In genomic region chr8:106733703-106734102, GRCm38 (mm10) we compare ENCODE assay signal across 19 mouse cellular contexts. TPM values are rescaled to one million over a fixed set of nuclear protein-coding genes. Genes with fewer than 3 reads are reported as not detected.
DNase-seq lines count a peak whose midpoint lies in the region; ATAC-seq and TF ChIP-seq lines count a peak whose summit lies in the region.
"Had no signal": no experiment of that assay in that cellular context is flagged by ENCODE, and none has a peak within 500 bp of the region (broad histone marks: within the 10 kb centered on the region; RNA-seq: fewer than 3 reads in every experiment).

No protein-coding gene starts in this region.

- H3K4me2 ChIP-seq in lung, embryonic 14.5 days, result no peak overlapping the region
- no peak overlapping the region; the same call in 1 of the 2 replicates for H3K4me2 ChIP-seq in heart, embryonic 16.5 days (ENCODE audit: low read depth, low read length)
- H3K4me2 ChIP-seq: embryonic facial prominence, embryonic 13.5 days; hindbrain, embryonic 15.5 days; kidney, embryonic 15.5 days; liver, embryonic 15.5 days; midbrain, embryonic 13.5 days; neural tube, embryonic 12.5 days had no signal

- no peaks in the 10 kb centered on the region for H3K4me1 ChIP-seq in lung, embryonic 14.5 days (ENCODE audit: insufficient read depth)
- peaks cover 18% of the 10 kb centered on the region for H3K4me1 ChIP-seq in heart, embryonic 16.5 days (ENCODE audit: control insufficient read depth, insufficient read depth, low read length)
- H3K4me1 ChIP-seq: liver, embryonic 15.5 days; midbrain, embryonic 13.5 days; neural tube, embryonic 12.5 days had no signal

- no peak overlapping the region for H3K4me3 ChIP-seq in lung, embryonic 14.5 days (ENCODE audit: low read depth, low read length)
- H3K4me3 ChIP-seq in heart, embryonic 16.5 days (ENCODE audit: low read length), result no peak overlapping the region
- H3K4me3 ChIP-seq: embryonic facial prominence, embryonic 13.5 days; hindbrain, embryonic 15.5 days; kidney, embryonic 15.5 days; liver, embryonic 15.5 days; midbrain, embryonic 13.5 days; neural tube, embryonic 12.5 days had no signal

- H3K27me3 ChIP-seq in lung, embryonic 14.5 days (ENCODE audit: insufficient read depth, low read length), result no peaks in the 10 kb centered on the region
- H3K27me3 ChIP-seq in heart, embryonic 16.5 days (ENCODE audit: control insufficient read depth, insufficient read depth, low read length), result no peaks in the 10 kb centered on the region
- H3K27me3 ChIP-seq: embryonic facial prominence, embryonic 13.5 days; hindbrain, embryonic 15.5 days; kidney, embryonic 15.5 days; liver, embryonic 15.5 days had no signal

- ATAC-seq in lung, embryonic 14.5 days (ENCODE audit: insufficient read depth), result no peak
- no peak; the same call in 1 of the 2 replicates for ATAC-seq in heart, embryonic 16.5 days (replicated peaks; ENCODE audit: extremely low read depth, insufficient read depth, low FRiP score)
- ATAC-seq in inflammation-experienced regulatory T-cells, adult 6 months, result no peak
- ATAC-seq: forebrain, embryonic 16.5 days; intestine, postnatal 0 days; lung, postnatal 0 days; midbrain, embryonic 13.5 days had no signal

- peaks cover 14% of the 10 kb centered on the region for H3K36me3 ChIP-seq in lung, embryonic 14.5 days (ENCODE audit: insufficient read depth)
- peaks cover 10% of the 10 kb centered on the region for H3K36me3 ChIP-seq in heart, embryonic 16.5 days (ENCODE audit: control insufficient read depth, insufficient read depth)
- H3K36me3 ChIP-seq: hindbrain, embryonic 15.5 days had no signal

- no peaks in the 10 kb centered on the region for H3K9me3 ChIP-seq in lung, embryonic 14.5 days (ENCODE audit: low read depth, low read length)
- no peaks in the 10 kb centered on the region for H3K9me3 ChIP-seq in heart, embryonic 16.5 days (replicated peaks; ENCODE audit: control insufficient read depth, low read length)
- H3K9me3 ChIP-seq: embryonic facial prominence, embryonic 13.5 days; hindbrain, embryonic 15.5 days; kidney, embryonic 15.5 days; liver, embryonic 15.5 days; midbrain, embryonic 13.5 days; neural tube, embryonic 12.5 days had no signal

- H3K27ac ChIP-seq in lung, embryonic 14.5 days (ENCODE audit: low read depth), result peak overlapping the region; percentile 18; the same call in 1 of the 2 replicates
- peak overlapping the region; percentile 83 for H3K27ac ChIP-seq in heart, embryonic 16.5 days (ENCODE audit: low read length)
- H3K27ac ChIP-seq: embryonic facial prominence, embryonic 13.5 days; hindbrain, embryonic 15.5 days; liver, embryonic 15.5 days; midbrain, embryonic 13.5 days; neural tube, embryonic 12.5 days had no signal

- TF ChIP-seq CTCF in lung, embryonic 14.5 days (IDR thresholded peaks at IDR 0.05; ENCODE audit: low read depth), result no peak

- WGBS in lung, embryonic 14.5 days, result 64% methylated on average over 3 of the region's 3 CpGs
- WGBS in heart, embryonic 16.5 days, result 37% methylated on average over 3 of the region's 3 CpGs

- H3K9ac ChIP-seq in lung, embryonic 14.5 days, result no peak overlapping the region
- H3K9ac ChIP-seq in heart, embryonic 16.5 days (ENCODE audit: low read length), result peak overlapping the region; percentile 32; the same call in 1 of the 2 replicates
- H3K9ac ChIP-seq: embryonic facial prominence, embryonic 13.5 days; hindbrain, embryonic 15.5 days; kidney, embryonic 15.5 days; liver, embryonic 15.5 days; midbrain, embryonic 13.5 days; neural tube, embryonic 12.5 days had no signal

- DNase-seq in gastrocnemius, adult 18-20 months (ENCODE audit: low spot score), result peak; percentile 39
- no peak for DNase-seq in gastrocnemius, postnatal 4 days (ENCODE audit: low spot score in 2 of 2)
- DNase-seq in lung, embryonic 14.5 days, result no peak
- no peak for DNase-seq in lung, postnatal 36 days
- no peak for DNase-seq in retina, embryonic 14.5 days (ENCODE audit: low spot score)
- no peak for DNase-seq in right cerebral cortex, postnatal 25 days
- DNase-seq: adrenal gland, adult 2 months; cerebellum, adult 9-10 months had no signal

RNA-seq across cellular contexts. Expression of gene Tango6, which starts 50.8 kb away (rescaled TPM):
- 10 to 100 TPM; 10.5 to 10.8 TPM for total RNA-seq in gastrocnemius, adult 18-20 months (2021)
- total RNA-seq in gastrocnemius, postnatal 4 days (2021), result 1 to 10 TPM; 9.1 to 9.3 TPM
- polyA plus RNA-seq in lung, embryonic 14.5 days (2014; fragmentation: Nextera tagmentation; extraction: Ambion mirVana), result 11.6 and 12.6 TPM in 2 replicates
- polyA plus RNA-seq in heart, embryonic 16.5 days (2015; fragmentation: Nextera tagmentation; extraction: Ambion mirVana), result 7.6 and 7.7 TPM in 2 replicates
- polyA plus RNA-seq in inflammation-experienced regulatory T-cells, adult 6 months (2017; shearing (Covaris generic)), result 1 to 10 TPM; 2.7 to 9.7 (median 7.2) TPM
